Mouse (Mus musculus) heart, postnatal 0 days (tissue): ENCODE measurements around the gene Pou2f3.

Source experiments
- CTCF ChIP-seq: IDR thresholded peaks from 2 replicates; pipeline ENCODE4 v1.5.1; 2016; ENCODE audit warnings: antibody characterized with exemption, control low read depth, low read depth
- EP300 ChIP-seq: IDR thresholded peaks from 2 replicates; pipeline ENCODE4 v1.6.1; 2016; ENCODE audit warnings: antibody characterized with exemption, low read depth

GRCm38 (mm10) chr9:43221643-43222428 is 11.7 kb upstream of the Pou2f3 start:
- no peak for TF ChIP-seq EP300
- peak; percentile 92 for TF ChIP-seq CTCF
